Mouse (Mus musculus) forebrain, embryonic 11.5 days (tissue): Measurements from ENCODE around the gene Cntnap1. TPM values are rescaled to one million over a fixed set of nuclear protein-coding genes. Genes with fewer than 3 reads are reported as not detected.

Experiments
- ATAC-seq: fragments of 200-750 bp; cut with Nextera tagmentation; replicated peaks from 2 replicates; pipeline ENCODE4 v1.8.0; 2017; ENCODE audit warnings: moderate TSS enrichment; ENCODE audit not compliant: low FRiP score
- DNase-seq: peaks from one replicate; pipeline ENCODE4 v3.0.0-alpha.2; 2017; ENCODE audit warnings: low spot score
- H3K27ac ChIP-seq: fragments of 300-500 bp; sonication (generic); 2 replicates; pipeline ENCODE4 v1.5.1; 2014; ENCODE audit warnings: low read depth, low read length
- H3K27me3 ChIP-seq: fragments of 300-500 bp; sonication (generic); 2 replicates; pipeline ENCODE4 v1.6.1; 2014; ENCODE audit warnings: mild to moderate bottlenecking, low read length, mixed read lengths; ENCODE audit not compliant: control insufficient read depth, insufficient read depth
- H3K36me3 ChIP-seq: fragments of 300-500 bp; sonication (generic); 2 replicates; pipeline ENCODE4 v1.6.1; 2014; ENCODE audit warnings: mild to moderate bottlenecking, low read length, moderate library complexity, mixed read lengths; ENCODE audit not compliant: control insufficient read depth, insufficient read depth
- H3K4me1 ChIP-seq: fragments of 300-500 bp; sonication (generic); replicated peaks from 2 replicates; pipeline ENCODE4 v1.6.1; 2014; ENCODE audit warnings: low read length, mixed read lengths; ENCODE audit not compliant: control insufficient read depth, insufficient read depth
- H3K4me2 ChIP-seq: fragments of 300-500 bp; sonication (generic); 2 replicates; pipeline ENCODE4 v1.6.1; 2014; ENCODE audit warnings: low read depth, mild to moderate bottlenecking, low read length, moderate library complexity, mixed read lengths; ENCODE audit not compliant: severe bottlenecking
- H3K4me3 ChIP-seq: fragments of 300-500 bp; sonication (generic); 2 replicates; pipeline ENCODE4 v1.5.1; 2014; ENCODE audit warnings: low read depth, low read length
- H3K9ac ChIP-seq: fragments of 300-500 bp; sonication (generic); 2 replicates; pipeline ENCODE4 v1.6.1; 2014; ENCODE audit warnings: low read length
- H3K9me3 ChIP-seq: fragments of 300-500 bp; sonication (generic); 2 replicates; pipeline ENCODE4 v1.6.1; 2016; ENCODE audit warnings: low read length, mixed read lengths; ENCODE audit not compliant: control insufficient read depth
- WGBS: fragments of 180-500 bp; shearing (Covaris S2); extraction: QIAGEN DNeasy Blood & Tissue Kit; methylation state at CpG from one replicate; pipeline ENCODE4 v1.1.7; 2014; 5-methylcytosine and 5-hydroxymethylcytosine counted together
- polyA plus RNA-seq: library from polyadenylated mRNA; unstranded; fragments of >200 nt; fragmentation: Nextera tagmentation; extraction: Ambion mirVana; gene quantifications from 2 replicates; pipeline ENCODE4 v1.2.1, GENCODE M21; 2014

The Cntnap1 gene
- polyA plus RNA-seq, 1 experiment from 2014 or later = 0.55 TPM

DNA sequence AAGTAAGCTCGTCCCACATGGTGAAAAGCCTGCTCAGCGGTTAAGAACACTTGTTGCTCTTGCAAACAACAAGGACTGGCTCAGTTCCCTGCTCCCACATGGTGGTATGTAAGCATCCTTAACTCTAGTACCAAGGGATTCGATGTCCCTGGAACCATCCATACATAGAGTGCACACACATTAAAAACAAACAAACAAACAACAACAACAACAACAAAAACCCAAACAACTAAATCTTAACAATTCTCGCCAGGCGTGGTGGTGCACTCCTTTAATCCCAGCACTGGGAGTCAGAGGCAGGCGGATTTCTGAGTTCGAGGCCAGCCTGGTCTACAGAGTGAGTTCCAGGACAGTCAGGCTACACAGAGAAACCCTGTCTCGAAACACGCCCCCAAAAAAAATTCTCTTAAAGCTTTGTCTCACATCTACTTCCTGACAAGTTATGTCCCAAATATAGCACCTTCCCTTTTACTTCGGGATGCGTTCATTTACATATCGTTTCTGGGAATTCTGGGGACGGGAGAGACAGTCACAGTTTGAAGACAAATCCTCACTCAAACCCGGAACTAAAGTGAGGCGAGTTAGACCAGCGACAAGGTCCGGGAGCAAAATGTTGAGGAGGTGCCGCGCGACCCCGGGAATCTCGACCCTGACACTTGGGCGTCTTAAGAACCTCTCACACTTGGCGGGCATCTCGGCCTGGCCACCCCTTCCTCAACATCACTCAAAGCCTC, 55.2 kb downstream of the Cntnap1 start:
- H3K27ac ChIP-seq = no peak overlapping the region

DNA sequence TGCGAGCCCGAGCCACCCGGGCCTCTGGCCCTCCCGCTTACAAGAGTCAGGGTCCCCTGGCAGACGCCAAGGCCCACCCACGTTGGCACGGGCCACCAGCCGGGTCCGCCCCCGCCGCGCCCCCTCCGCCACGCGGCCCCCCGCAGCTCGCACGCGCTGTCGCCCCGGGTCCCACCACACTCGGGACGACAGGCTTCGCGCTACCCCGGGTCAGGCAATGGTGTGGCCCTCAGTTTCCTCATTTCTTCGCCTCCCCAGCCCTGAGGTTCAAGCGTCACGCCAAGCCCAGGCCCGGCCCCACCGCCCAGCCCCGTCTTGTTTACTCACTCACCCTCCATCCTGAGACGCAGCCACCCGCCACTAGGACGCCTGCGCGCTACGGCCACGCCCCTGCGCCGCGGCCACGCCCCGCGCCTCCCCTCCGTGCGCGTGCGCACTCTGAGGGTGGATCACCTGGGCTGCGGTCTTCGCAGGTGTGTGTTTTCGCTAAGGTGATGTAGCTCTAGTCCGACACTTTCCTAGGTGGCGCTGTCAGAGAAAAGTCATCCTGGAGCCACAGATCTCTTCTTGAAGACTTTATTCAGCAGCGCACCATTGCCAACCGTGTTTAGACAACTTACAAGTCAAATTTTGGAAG, 55.9 kb downstream of the Cntnap1 start, which contains the start of gene Ezh1:
Ezh1 (minus strand) TSS at position 399 of the 637 bp plus-strand sequence.
- Histone ChIP-seq H3K4me1 (no peaks in the 10 kb centered on the region; the same call in 1 of the 2 replicates), H3K27ac (no peak within 1 kb of the TSS)

More for the DNA sequence above, 55.2 kb downstream of the Cntnap1 start:
- peak overlapping the region; percentile 73 for H3K9ac ChIP-seq
- peak overlapping the region; percentile 79 for H3K4me3 ChIP-seq
- WGBS = 19% methylated on average over 25 of the region's 25 CpGs
- H3K27me3 ChIP-seq = no peaks in the 10 kb centered on the region
- no peaks in the 10 kb centered on the region; the same call in 1 of the 2 replicates for H3K4me1 ChIP-seq
- H3K9me3 ChIP-seq = no peaks in the 10 kb centered on the region
- no peak; the same call in 1 of the 2 replicates for ATAC-seq
- H3K4me2 ChIP-seq = peak overlapping the region; percentile 98
- H3K36me3 ChIP-seq = no peaks in the 10 kb centered on the region
- DNase-seq = no peak

DNA sequence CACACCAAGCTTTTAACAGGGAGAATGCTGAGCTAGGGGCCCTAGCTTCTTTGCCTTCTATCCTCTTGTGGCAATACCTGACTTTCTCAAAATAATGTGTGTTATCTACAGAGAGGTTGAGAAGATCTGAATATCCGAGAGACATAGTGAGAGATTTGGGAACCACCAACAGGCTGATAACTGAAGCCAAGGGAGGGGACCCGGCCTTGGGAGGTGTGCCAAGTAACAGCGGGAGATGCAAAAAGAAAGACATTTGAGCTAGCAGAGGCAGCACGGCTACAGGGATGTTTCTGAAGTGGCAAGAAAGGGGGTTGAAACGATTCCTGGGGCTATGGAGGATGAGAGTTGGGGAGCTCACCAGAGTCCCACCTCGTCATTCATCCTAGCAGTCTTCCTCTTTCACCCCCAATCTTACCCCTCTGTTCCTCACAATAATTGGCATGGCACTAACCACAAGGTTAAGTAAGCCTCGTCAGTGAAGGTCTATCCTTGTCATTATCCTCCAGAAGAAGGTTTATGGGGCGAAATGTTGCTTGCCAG, 59.1 kb downstream of the Cntnap1 start:
- no peak overlapping the region for H3K27ac ChIP-seq
- WGBS = 21% methylated on average over 8 of the region's 8 CpGs
- no peaks in the 10 kb centered on the region for H3K36me3 ChIP-seq
- H3K4me2 ChIP-seq = no peak overlapping the region
- no peaks in the 10 kb centered on the region for H3K27me3 ChIP-seq
- H3K4me1 ChIP-seq = peaks cover 2% of the 10 kb centered on the region; the same call in 1 of the 2 replicates
- no peak overlapping the region for H3K9ac ChIP-seq
- no peak overlapping the region for H3K4me3 ChIP-seq
- H3K9me3 ChIP-seq = no peaks in the 10 kb centered on the region
- DNase-seq (no peak), ATAC-seq (no peak)

More for the DNA sequence above, 55.9 kb downstream of the Cntnap1 start, which contains the start of gene Ezh1:
- peak within 1 kb of the TSS; percentile 98 for H3K4me2 ChIP-seq
- ATAC-seq (peak; percentile 84), DNase-seq (peak; percentile 90)
- no peaks in the 10 kb centered on the region for H3K27me3 ChIP-seq
- no peaks in the 10 kb centered on the region for H3K36me3 ChIP-seq
- peak within 1 kb of the TSS; percentile 73 for H3K9ac ChIP-seq
- no peaks in the 10 kb centered on the region for H3K9me3 ChIP-seq
- H3K4me3 ChIP-seq = peak within 1 kb of the TSS; percentile 79
- 2% methylated on average over 55 of the region's 56 CpGs for whole genome bisulfite sequencing

DNA sequence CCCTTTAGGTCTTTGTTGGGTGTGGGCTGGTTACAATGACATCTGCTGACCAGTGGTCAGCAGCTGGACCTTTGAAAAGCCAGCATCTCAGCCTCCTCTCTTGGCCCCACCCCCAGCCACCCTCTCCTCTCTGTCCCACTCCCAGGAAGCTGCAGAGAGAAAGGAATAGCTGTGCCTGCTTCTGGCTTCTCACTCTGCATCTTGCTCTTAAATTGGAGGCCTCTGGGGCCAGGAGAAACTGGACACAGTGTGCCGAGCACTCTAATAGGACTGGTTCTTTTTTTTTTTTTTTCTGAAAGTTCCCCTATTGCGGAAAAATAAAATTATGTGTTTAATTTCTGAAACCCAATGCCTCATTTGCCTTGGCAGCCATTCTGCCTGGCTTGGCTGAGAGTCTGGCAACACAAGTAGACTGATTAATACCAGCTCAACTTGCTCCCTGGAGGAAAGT, 59.8 kb downstream of the Cntnap1 start:
- Histone ChIP-seq H3K9ac (no peak overlapping the region), H3K9me3 (no peaks in the 10 kb centered on the region), H3K4me1 (peaks cover 2% of the 10 kb centered on the region; the same call in 1 of the 2 replicates), H3K4me2 (no peak overlapping the region), H3K27me3 (no peaks in the 10 kb centered on the region), H3K36me3 (no peaks in the 10 kb centered on the region), H3K27ac (no peak overlapping the region), H3K4me3 (no peak overlapping the region)
- 22% methylated on average over 2 of the region's 2 CpGs for WGBS
- DNase-seq (no peak), ATAC-seq (no peak)

DNA sequence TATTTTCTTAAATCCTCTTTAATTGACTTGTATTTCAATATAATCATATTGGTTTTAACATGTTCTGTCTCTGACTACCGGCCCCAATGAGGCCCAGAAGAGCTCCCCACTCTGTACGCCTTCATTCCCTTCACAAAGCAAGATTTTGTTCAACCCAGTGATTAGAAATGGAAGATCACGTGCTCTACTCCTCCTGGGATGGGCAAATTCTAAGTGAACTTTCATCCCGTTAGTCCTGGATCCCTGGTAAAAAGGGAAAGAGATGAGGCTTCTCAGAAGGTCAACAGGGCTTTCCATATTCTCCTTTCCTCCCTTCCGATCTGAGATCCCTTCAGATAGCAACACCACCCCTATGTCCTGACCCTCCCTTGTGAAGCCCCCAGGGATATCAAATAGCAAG, 60.2 kb downstream of the Cntnap1 start:
- Histone ChIP-seq H3K4me3 (no peak overlapping the region), H3K36me3 (no peaks in the 10 kb centered on the region), H3K27ac (no peak overlapping the region), H3K9ac (no peak overlapping the region), H3K4me2 (no peak overlapping the region), H3K27me3 (no peaks in the 10 kb centered on the region), H3K9me3 (no peaks in the 10 kb centered on the region), H3K4me1 (peaks cover 2% of the 10 kb centered on the region; the same call in 1 of the 2 replicates)
- no peak for DNase-seq
- WGBS = 13% methylated on average over 5 of the region's 5 CpGs
- no peak for ATAC-seq

DNA sequence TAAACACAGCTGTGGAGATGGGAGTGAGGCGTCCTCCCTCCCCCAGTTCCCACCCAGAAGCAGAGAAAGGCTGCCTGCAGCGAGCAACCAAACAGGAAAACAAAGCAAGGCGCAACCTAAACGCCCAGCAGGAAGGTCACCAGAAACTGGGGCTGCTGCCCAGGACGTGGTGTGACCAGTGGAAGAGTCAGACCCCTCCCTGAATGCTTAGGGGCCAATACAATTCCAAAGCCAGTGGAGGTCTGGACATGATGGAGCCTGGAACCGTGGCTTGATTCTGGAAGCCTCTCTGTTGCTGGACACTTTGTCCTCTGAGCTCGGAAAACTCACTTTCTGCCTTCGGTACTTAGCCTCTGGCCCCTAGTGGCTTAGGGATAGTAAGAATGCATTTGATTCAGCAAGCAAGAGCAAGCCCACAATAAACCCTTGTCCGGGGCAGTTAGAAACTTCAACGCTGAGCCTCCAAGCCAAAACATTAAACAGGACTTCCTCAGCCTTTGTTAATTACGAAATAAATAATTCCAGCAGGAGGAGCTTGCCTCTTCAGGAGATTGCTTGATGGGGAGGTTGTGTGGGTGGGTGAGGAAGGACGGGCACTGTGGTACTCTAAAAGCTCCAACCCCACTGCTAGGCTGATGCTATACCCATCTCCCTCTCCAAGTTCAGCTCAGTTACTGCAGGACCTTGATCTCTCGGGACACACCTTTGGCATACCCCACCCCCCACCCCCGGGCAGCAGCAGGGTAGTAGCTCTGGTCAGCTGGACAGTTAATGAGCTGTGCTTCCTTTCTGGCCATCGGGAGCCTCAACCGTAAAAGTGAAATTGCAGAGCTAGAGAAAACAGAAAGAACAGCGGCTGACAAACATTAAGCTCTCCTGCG, 60.9 kb downstream of the Cntnap1 start:
- DNase-seq = no peak
- no peak overlapping the region for H3K4me2 ChIP-seq

DNA sequence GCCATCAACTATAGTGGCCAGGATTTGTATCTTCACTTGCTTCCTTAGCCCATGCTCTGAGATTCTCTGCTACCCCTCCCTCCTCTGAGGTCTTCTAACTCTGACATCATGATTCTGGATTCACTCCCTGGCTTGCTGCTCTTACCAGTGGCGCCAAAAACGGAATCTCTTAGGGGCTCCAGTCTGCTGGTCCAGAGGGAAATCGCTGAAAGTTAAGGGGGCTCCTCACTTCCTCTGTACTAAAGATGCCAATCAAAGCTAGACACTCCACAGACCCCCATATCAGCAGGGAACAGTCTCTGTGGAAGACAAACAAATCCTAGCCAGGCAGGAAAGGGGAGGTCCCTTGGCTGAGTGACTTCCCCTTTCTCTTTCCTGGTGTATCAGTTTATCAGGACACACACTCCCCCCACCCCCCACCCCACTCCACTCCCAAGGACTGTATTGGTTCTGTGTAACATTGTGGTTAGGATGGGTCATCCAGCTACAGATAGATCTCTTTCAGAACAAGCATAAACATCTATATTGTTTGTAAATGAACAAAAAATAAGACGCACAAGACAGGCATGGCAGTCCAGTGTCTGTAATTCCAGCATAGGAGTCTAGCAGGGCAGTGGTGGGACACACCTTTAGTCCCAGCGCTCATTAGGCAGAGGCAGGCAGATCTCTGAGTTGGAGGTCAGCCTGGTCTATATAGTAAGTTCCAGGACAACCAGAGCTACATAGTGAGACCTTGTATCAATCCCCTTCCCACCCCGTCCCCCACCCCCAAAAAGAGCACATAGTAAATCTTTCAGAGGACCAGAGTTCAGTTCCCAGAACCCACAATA, 61.9 kb downstream of the Cntnap1 start:
- no peak overlapping the region for H3K4me3 ChIP-seq
- 59% methylated on average over 6 of the region's 6 CpGs for WGBS
- 0 out of 2 replicates have a peak, but pooled peaks cover 2% of the 10 kb centered on the region for H3K4me1 ChIP-seq
- H3K4me2 ChIP-seq = no peak overlapping the region
- ATAC-seq (no peak), DNase-seq (no peak)
- H3K9me3 ChIP-seq = no peaks in the 10 kb centered on the region
- no peaks in the 10 kb centered on the region for H3K27me3 ChIP-seq
- H3K27ac ChIP-seq = no peak overlapping the region
- H3K36me3 ChIP-seq = no peaks in the 10 kb centered on the region
- H3K9ac ChIP-seq = no peak overlapping the region

More for the DNA sequence above, 60.9 kb downstream of the Cntnap1 start:
- 0 out of 2 replicates have a peak, but pooled peaks cover 2% of the 10 kb centered on the region for H3K4me1 ChIP-seq
- no peaks in the 10 kb centered on the region for H3K36me3 ChIP-seq
- 13% methylated on average over 18 of the region's 18 CpGs for WGBS
- no peak overlapping the region for H3K4me3 ChIP-seq
- ATAC-seq = no peak
- H3K9me3 ChIP-seq = no peaks in the 10 kb centered on the region
- H3K9ac ChIP-seq = 0 out of 2 replicates have a peak overlapping the region, but pooled peaks have one; percentile 6
- H3K27me3 ChIP-seq = no peaks in the 10 kb centered on the region
- peak overlapping the region; percentile 38; the same call in 1 of the 2 replicates for H3K27ac ChIP-seq
